Mouse (Mus musculus): ENCODE data around the gene Lpar1. TPM values are rescaled to one million over a fixed set of nuclear protein-coding genes. Genes with fewer than 3 reads are reported as not detected.

Gene Lpar1
- total RNA-seq, 2 experiments from 2014 or later, result 31.2 to 35.6 TPM

DNA sequence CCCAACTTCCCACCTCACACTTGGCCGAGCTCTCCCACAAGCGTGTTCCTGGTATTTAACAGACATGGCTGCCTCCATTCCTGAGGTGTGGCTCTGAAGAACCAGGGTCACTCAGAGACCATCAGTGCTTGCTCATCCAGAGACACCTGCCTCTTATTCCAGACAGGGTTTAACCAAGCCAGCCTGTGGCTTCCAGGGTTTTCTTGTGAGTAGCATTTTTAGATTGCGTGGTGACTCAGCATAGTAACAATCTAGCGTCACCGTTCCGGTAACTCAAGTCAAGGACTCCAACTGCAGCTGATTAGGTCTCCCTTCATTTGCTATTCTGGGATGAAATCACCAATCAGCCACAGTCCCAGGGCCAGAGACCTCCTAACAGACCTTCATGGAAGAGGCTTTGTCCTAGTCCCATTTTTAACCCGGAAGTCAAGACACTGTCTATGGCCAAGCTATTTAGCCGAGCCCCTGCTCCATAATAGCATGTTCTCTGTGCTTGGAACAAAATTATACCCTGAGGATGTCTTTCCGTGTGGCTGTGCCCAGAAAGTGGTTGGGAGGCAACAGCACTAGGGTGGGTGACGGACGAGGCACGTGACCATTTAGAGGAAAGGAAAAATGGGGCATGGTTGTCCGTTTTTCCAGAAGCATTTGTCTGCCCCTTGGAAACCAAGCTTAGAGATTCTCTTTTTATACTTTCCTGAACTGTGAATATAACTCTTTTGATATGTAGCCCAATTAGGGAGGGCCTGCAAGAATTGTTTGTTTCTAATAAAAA, 89.1 kb downstream of the Lpar1 start:
- DNase-seq (ENCODE audit: extremely low spot score in 1 of 2, low spot score in 1 of 2), result no peak

DNA sequence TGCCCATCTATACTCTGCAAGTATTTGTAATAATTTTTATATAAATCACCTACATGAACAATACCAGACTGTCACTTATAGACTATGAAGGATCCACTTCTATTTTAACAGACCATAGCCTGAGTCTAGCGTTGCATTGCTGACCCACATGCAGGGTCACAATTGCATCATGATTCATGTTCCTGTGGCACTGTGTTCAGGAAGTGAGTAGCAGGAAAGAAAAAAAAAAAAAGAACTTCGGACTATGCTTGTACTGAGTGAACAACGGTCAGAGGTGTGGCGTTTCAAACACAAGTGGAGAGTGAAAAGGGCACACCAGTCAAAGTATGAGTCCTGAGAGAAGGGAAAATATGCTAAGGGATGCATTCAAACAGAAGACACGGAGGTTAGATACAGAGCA, 90.7 kb downstream of the Lpar1 start:
- no peak for DNase-seq (ENCODE audit: extremely low spot score in 1 of 2, low spot score in 1 of 2)

DNA sequence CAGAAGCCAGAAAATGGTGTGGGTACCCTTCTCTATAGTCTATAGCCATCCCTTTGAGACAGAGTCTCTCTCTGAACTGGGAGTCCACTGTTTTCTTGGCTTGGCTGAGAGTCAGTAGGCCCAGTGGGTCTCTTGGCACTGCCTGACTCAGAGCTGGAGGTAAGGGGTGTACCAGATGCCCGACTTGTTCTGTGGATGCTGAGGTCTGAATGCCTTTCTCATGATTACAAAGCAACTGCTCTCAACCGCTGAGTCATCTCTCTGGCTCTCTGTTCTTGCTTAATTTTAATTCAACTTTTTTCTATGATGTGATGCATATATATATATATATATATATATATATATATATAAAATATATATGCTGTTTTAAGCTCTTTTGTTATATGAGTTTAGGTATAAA, 91.1 kb downstream of the Lpar1 start:
- no peak for DNase-seq (ENCODE audit: extremely low spot score in 1 of 2, low spot score in 1 of 2)

DNA sequence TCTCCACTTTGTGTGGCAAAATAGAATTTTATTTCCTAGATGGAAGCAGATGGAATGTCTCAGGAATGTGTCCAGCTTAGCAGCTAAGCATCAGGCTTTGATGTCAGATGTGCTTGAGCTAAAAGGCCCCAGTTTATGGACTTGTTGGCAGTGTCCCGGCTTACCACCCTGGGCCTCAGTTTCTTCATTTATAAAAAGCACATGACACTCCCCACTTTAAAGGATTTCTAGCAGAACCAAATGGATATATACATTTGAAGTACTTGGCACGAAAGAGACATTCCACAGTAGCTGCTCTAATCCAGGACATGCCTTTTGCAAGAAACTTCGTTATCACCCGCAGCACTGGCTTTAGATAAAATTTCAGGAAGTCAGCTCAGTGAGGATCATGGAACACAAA, 100.4 kb downstream of the Lpar1 start:
- no peak for DNase-seq (ENCODE audit: extremely low spot score in 1 of 2, low spot score in 1 of 2)

DNA sequence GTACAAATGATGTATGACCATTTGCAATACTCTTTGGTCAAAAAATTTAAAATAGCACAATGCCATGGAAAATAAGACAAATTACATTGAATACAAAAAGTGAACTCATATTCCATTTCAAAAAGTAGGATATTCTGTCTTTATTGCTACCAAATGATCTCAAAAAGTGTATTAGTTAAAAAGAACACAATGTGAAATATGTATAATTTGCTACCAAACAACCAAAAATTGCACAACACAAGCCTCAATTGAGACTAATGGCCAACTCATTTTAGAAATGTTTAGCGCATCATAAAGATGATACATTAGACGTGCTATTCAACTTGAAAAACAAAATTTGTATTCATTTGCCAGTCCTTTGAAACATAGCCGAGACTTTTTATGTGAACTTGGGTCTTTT, 104.9 kb downstream of the Lpar1 start:
- no peak for DNase-seq (ENCODE audit: extremely low spot score in 1 of 2, low spot score in 1 of 2)

DNA sequence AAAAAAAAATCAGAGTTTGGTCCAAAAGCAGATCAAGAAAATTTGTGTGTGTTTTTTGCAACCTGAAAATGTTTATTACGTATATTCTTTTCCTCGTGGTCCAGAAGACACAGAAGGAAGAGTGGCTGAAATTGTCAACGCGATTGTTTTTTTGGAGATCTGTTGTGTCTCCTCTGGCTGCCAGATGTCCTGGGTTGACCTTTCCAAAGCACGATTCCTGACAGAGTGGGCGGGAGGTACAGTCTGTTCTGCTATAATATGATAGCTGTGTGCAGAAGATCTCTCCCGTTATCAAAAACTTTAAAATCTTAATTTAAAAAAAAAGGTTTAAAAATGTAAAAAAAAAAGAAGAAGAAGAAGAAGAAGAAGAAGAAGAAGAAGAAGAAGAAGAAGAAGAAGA, 105.9 kb downstream of the Lpar1 start:
- no peak for DNase-seq (ENCODE audit: extremely low spot score in 1 of 2, low spot score in 1 of 2)

DNA sequence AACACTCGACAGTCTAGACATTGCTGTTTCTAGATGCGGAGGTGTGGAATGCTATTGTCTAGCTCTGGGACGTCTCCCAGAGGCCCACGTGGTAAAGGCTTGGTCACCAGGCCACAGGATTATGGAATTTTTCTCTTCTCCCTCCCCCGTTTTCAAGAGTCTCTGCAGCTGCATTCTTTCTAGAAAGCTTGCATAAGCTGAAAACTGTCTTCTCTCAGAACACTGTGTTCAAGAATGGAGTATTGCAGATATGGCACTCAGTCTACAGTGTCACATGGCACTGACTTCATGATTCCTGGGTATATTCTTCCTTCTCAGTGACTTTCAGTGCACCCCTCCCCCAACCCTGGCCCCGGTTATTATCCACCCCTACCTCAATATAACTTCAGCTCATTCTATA, 107.9 kb downstream of the Lpar1 start:
- no peak for DNase-seq (ENCODE audit: extremely low spot score in 1 of 2, low spot score in 1 of 2)

DNA sequence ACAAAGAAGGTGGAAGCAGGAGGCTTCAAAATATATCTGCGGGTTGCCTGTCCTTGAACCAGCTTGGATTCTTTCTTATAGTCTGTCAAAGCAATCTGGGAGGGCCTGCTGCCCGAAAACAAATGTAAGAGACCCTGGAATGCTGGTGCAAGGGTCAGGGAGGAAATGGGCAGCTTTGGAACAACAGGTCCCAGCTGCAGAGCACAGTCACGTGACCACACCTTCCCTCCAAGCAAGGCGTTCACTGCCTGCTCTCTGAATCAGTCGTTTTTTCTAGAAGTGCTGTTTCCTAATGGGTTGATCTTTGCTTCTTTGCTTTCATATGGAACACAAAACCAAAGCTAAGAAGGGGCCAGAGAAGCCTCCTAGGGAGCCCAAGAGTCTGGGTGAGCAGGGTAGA, 111.4 kb downstream of the Lpar1 start:
- DNase-seq (ENCODE audit: extremely low spot score in 1 of 2, low spot score in 1 of 2), result no peak

DNA sequence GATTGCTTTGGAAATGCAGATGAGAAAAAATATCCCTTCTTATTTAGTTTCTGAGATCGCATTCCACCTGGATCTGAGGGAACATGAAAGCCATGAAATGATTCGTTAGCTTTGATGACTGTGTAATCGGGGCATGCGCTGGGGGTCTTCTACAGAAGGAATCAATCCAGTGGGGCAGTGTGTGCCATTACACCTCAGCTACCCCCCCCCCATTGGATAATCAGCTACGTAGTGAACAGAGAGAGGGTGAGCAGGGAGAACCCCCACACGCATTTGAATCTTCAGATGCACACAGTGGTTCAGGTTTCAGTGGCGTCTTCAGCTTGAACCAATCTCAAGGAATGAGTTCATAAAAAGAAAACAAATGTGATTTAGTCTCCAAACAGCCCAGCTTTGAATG, 115.0 kb downstream of the Lpar1 start:
- DNase-seq (ENCODE audit: extremely low spot score in 1 of 2, low spot score in 1 of 2), result no peak

DNA sequence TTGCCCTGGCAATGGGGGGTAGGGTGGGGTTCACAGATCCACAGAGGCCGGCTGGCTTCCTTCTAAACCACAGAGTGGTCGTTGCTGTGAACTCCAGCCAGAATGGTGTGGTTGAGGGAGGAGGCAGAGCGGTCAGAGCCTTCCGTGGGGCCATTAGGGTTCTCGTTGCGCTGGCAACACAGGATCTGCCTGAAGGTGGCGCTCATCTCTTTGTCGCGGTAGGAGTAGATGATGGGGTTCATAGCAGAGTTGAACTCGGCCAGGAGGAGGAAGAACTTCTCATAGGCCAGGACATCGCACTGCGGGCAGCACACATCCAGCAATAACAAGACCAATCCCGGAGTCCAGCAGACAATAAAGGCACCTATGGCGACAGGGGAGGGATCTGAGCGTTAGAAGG, 116.4 kb downstream of the Lpar1 start:
- DNase-seq (ENCODE audit: extremely low spot score in 1 of 2, low spot score in 1 of 2), result no peak

DNA sequence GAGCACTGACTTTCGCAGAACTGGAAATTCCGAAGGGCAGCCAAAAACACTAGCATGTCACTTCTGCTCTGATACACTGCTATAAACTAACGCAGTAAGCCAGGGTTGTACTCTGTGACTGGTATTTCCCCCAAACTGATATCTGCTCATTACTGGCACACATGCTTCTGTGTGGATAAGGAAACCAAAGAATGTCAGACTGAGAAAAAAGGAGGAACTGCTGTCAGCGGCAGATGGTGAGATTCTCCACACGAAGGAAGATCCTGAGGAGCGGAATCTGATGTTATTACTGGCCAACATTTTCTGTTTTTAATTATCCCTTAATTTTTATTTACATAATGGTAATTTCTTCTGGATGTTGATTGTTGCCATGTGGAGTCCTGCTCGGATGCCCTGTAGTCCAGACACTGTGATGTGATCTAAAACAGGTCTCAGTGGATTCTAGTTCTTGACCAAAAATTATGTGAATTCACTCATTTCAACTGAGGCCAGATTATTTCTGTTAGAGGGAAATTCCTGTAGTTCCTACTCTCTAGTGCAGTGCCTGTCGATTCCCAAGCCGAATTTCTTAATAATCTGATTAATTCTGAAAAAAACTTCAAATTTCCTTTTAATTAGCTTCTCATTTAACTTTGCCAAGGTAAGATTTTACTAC, 130.3 kb downstream of the Lpar1 start:
- no peak for DNase-seq (ENCODE audit: extremely low spot score in 1 of 2, low spot score in 1 of 2)

DNA sequence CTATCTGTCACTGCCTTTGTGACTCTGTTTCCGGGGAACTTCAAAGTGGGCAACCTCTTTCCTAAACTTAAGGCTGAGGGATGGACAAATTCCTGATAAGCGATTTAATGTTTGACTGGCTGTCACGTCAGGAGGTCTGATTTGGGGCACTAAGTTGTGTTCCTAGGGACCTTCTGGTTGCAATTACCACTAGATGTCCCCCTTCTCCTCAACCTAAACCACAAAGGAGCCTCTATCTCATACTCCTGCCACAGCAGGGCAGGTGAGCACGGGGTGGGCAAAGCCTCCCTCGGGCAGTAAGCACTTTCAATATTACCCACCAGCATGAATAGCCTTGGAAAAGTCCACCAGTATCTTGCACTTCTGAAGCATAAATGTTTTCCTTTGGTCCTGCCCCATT, 134.5 kb downstream of the Lpar1 start:
- DNase-seq (ENCODE audit: extremely low spot score in 1 of 2, low spot score in 1 of 2), result no peak

DNA sequence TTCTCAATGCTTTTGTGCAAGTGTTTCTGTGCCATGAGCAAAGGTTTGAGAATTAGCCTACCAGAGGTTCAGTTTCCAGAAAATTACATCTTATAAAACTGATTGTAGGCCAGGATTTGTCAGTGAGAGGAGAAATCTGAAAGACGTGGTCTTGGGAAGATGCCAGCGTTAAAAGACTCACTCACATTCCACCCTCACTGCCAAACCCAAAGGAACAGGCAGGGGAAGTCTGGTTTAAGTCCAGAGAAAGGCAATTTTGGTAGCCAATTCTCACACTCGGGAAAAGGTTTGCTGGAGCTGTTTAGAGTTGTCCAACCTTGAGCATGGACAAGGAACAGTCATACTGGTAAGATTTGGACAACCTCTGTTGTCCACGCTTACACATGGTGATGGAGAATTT, 136.4 kb downstream of the Lpar1 start:
- no peak for DNase-seq (ENCODE audit: extremely low spot score in 1 of 2, low spot score in 1 of 2)

DNA sequence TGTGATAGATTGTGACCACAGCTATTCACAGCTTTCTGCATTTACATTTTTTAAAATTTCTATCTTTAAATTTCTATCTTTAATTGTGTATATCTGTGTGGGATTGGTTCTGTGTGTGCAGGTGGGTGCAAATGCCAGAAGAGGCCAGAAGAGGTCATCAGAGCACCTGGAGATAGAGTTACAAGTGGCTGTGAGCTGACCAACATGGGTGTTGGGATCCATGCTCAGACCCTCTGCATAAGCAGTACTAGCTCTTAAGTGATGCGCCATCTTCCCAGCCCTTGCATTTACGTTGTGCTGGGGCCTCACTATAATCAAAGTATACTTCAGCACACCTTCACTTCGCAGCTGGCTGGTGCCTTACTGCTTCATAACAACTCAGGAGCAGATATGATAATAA, 138.2 kb downstream of the Lpar1 start:
- DNase-seq (ENCODE audit: extremely low spot score in 1 of 2, low spot score in 1 of 2), result no peak

DNA sequence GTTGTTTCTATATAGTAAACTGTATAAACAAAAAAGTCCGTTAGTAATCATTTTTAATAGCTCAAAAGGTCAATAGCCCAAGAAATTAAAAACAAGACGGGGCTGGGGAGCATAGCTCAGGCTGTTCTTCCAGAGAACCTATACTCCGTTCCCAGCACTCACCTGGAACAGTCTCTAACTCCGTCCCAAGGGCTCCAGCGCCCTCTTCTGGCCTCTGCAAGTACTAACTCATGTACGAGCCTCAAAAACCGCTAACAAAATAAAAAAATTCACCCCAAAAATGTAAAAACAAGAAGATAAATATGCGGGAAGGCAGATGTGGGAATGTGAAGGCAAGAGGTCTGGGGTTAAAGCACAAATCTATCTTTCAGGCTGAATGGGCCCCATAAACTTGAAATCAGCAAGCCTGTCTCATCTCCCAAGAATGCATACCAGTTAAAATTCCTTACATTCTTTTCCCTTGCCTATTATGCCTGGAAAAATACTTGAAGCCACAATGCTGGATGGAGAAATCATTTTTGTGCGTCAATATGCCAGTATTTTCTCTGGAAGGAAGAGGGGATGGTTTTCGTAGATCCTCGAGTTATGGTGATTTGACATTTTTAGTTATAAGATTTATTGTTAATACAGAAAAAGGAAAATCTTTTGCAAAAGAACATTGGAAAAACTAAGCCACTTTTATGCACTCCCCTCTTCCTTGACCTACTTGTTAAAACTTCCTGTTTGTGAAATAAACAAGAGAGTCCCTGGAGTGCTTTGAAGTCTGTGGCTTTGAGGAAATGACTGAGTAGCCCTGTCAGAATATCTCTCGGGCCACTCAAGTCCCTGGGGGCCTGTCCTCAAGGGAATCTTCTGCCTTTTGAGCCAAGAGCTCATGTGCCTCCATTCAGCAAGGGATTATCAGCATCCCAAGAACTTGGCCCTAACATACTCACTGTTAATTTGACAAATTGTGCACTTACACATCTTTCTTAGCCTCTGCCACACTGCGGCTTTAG, 140.2 kb downstream of the Lpar1 start:
- no peak for DNase-seq (ENCODE audit: extremely low spot score in 1 of 2, low spot score in 1 of 2)

DNA sequence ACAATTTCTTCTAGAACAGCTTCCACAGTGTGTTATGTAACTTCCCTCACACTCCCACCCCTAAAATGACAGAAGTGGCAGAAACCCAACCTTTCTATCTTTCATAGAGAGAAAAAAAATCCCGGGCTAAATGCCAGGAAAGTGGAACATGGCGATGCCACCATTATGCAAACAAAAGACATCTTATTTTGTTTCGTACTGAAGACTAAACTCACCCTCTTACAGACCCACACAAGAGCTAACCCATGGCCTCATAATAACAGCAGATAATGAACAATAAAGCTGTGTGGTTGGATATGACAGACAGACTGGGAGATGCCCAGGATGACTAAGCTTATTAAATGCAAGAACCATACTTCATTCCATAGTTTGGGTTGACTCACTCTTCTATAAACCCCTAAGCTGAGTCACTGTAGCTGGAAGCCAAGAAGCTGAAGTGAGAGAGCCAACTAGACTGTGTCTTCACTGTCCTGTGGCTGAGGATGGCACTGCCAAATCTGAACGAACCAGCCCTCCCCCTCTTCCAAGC, 151.7 kb downstream of the Lpar1 start:
- DNase-seq (ENCODE audit: extremely low spot score in 1 of 2, low spot score in 1 of 2), result no peak

DNA sequence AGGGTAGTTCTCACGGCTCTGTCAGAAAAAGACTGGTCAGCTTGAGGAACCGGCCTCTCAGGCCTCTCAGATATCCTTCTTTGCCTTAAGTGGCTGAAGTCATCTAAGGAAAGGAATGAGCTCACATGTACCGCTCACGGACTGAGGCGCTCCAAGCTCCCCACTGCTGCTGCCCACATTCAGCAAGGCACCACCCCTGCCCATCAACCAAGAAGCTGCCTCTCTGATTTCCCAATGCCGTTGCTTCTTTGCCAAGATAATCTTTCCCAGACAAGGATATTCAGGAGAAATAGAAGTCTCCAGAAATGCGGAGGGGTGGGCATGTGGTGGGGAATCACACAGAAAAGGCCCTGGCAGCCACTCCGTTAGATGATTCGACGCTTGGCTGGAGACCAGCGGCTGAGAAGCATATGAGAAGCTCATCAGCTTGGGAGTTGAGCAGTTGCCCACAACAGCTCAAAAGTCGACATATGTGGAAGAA, 152.8 kb downstream of the Lpar1 start:
- peak; percentile 59 to 63 for DNase-seq (ENCODE audit: extremely low spot score in 1 of 2, low spot score in 1 of 2)

Data from layer of hippocampus, postnatal 25 days (tissue).